Mouse (Mus musculus): ENCODE measurements at regions not wholly inside any gene's neighbourhood (a gene's known extent, or its start where the extent isn't known, plus 50 kb on each side); places are given as distances from the start of the nearest gene placed in this dataset.
"Not testable (repeated sequence)": the region's sequence is repeated elsewhere in the genome, so short reads cannot be mapped to it uniquely, and the experiment has no call there.

- H3K27ac ChIP-seq (ENCODE audit: low read depth, low read length) = no peak overlapping the region
- ATAC-seq (replicated peaks; ENCODE audit: low FRiP score) (no peak), DNase-seq (ENCODE audit: low spot score) (no peak)
- no peak overlapping the region for H3K4me2 ChIP-seq
- no peaks in the 10 kb centered on the region for H3K36me3 ChIP-seq (ENCODE audit: control insufficient read depth, insufficient read depth, low read length)
- no peaks in the 10 kb centered on the region for H3K4me1 ChIP-seq (replicated peaks; ENCODE audit: control insufficient read depth, insufficient read depth, low read length)
- no peak overlapping the region for H3K4me3 ChIP-seq (ENCODE audit: low read depth, low read length)
- no peaks in the 10 kb centered on the region for H3K27me3 ChIP-seq (replicated peaks; ENCODE audit: control insufficient read depth, insufficient read depth, low read length)
- no peaks in the 10 kb centered on the region for H3K9me3 ChIP-seq (ENCODE audit: control insufficient read depth, low read length)
- H3K9ac ChIP-seq (ENCODE audit: low read depth, low read length) = no peak overlapping the region
- WGBS = 61% methylated on average over 2 of the region's 2 CpGs
These were observed 298.5 kb upstream of the Meis2 start for GRCm38 (mm10) chr2:116364136-116364535.

- no peak overlapping the region for H3K9ac ChIP-seq (ENCODE audit: low read depth, low read length)
- 51% methylated on average over 1 of the region's 1 CpGs for WGBS
- ATAC-seq (replicated peaks; ENCODE audit: low FRiP score) = no peak
- H3K9me3 ChIP-seq (ENCODE audit: control insufficient read depth, low read length) = no peaks in the 10 kb centered on the region
- DNase-seq (ENCODE audit: low spot score) = no peak
- no peak overlapping the region for H3K27ac ChIP-seq (ENCODE audit: low read depth, low read length)
- no peak overlapping the region for H3K4me3 ChIP-seq (ENCODE audit: low read depth, low read length)
- H3K27me3 ChIP-seq (replicated peaks; ENCODE audit: control insufficient read depth, insufficient read depth, low read length) = no peaks in the 10 kb centered on the region
- H3K4me1 ChIP-seq (replicated peaks; ENCODE audit: control insufficient read depth, insufficient read depth, low read length) = no peaks in the 10 kb centered on the region
- no peaks in the 10 kb centered on the region for H3K36me3 ChIP-seq (ENCODE audit: control insufficient read depth, insufficient read depth, low read length)
- no peak overlapping the region for H3K4me2 ChIP-seq
These were observed 292.5 kb upstream of the Meis2 start for GRCm38 (mm10) chr2:116358145-116358544.

- WGBS = 68% methylated on average over 1 of the region's 1 CpGs
- H3K9ac ChIP-seq (ENCODE audit: low read depth, low read length) = no peak overlapping the region
These were observed 282.9 kb upstream of the Meis2 start for GRCm38 (mm10) chr2:116348530-116348914.

GRCm38 (mm10) chr2:116347827-116348529 is 282.3 kb upstream of the Meis2 start:
- WGBS = 75% methylated on average over 3 of the region's 3 CpGs
- Histone ChIP-seq H3K27me3 (replicated peaks; ENCODE audit: control insufficient read depth, insufficient read depth, low read length) (no peaks in the 10 kb centered on the region), H3K4me2 (no peak overlapping the region), H3K27ac (ENCODE audit: low read depth, low read length) (no peak overlapping the region), H3K9me3 (ENCODE audit: control insufficient read depth, low read length) (no peaks in the 10 kb centered on the region), H3K4me3 (ENCODE audit: low read depth, low read length) (no peak overlapping the region), H3K9ac (ENCODE audit: low read depth, low read length) (no peak overlapping the region), H3K4me1 (replicated peaks; ENCODE audit: control insufficient read depth, insufficient read depth, low read length) (no peaks in the 10 kb centered on the region), H3K36me3 (ENCODE audit: control insufficient read depth, insufficient read depth, low read length) (no peaks in the 10 kb centered on the region)
- no peak for ATAC-seq (replicated peaks; ENCODE audit: low FRiP score)
- no peak for DNase-seq (ENCODE audit: low spot score)

More at GRCm38 (mm10) chr2:116348530-116348914, 282.9 kb upstream of the Meis2 start:
- Histone ChIP-seq H3K9me3 (ENCODE audit: control insufficient read depth, low read length) (no peaks in the 10 kb centered on the region), H3K4me3 (ENCODE audit: low read depth, low read length) (no peak overlapping the region), H3K4me1 (replicated peaks; ENCODE audit: control insufficient read depth, insufficient read depth, low read length) (no peaks in the 10 kb centered on the region), H3K36me3 (ENCODE audit: control insufficient read depth, insufficient read depth, low read length) (no peaks in the 10 kb centered on the region), H3K27me3 (replicated peaks; ENCODE audit: control insufficient read depth, insufficient read depth, low read length) (no peaks in the 10 kb centered on the region), H3K27ac (ENCODE audit: low read depth, low read length) (no peak overlapping the region), H3K4me2 (no peak overlapping the region)
- ATAC-seq (replicated peaks; ENCODE audit: low FRiP score) (no peak), DNase-seq (ENCODE audit: low spot score) (no peak)

GRCm38 (mm10) chr2:116331801-116332200 is 266.2 kb upstream of the Meis2 start:
- Histone ChIP-seq H3K27ac (ENCODE audit: low read depth, low read length) (no peak overlapping the region), H3K9ac (ENCODE audit: low read depth, low read length) (no peak overlapping the region), H3K4me2 (no peak overlapping the region), H3K4me3 (ENCODE audit: low read depth, low read length) (no peak overlapping the region), H3K36me3 (ENCODE audit: control insufficient read depth, insufficient read depth, low read length) (no peaks in the 10 kb centered on the region), H3K4me1 (replicated peaks; ENCODE audit: control insufficient read depth, insufficient read depth, low read length) (no peaks in the 10 kb centered on the region), H3K9me3 (ENCODE audit: control insufficient read depth, low read length) (no peaks in the 10 kb centered on the region), H3K27me3 (replicated peaks; ENCODE audit: control insufficient read depth, insufficient read depth, low read length) (no peaks in the 10 kb centered on the region)
- 74% methylated on average over 3 of the region's 3 CpGs for WGBS
- ATAC-seq (replicated peaks; ENCODE audit: low FRiP score) = no peak
- DNase-seq (ENCODE audit: low spot score) = no peak

- Histone ChIP-seq H3K27ac (ENCODE audit: low read depth, low read length) (no peak overlapping the region), H3K4me3 (ENCODE audit: low read depth, low read length) (no peak overlapping the region), H3K9ac (ENCODE audit: low read depth, low read length) (no peak overlapping the region), H3K4me1 (replicated peaks; ENCODE audit: control insufficient read depth, insufficient read depth, low read length) (no peaks in the 10 kb centered on the region), H3K36me3 (ENCODE audit: control insufficient read depth, insufficient read depth, low read length) (no peaks in the 10 kb centered on the region), H3K4me2 (no peak overlapping the region), H3K9me3 (ENCODE audit: control insufficient read depth, low read length) (no peaks in the 10 kb centered on the region), H3K27me3 (replicated peaks; ENCODE audit: control insufficient read depth, insufficient read depth, low read length) (no peaks in the 10 kb centered on the region)
- 82% methylated on average over 14 of the region's 14 CpGs for WGBS
- ATAC-seq (replicated peaks; ENCODE audit: low FRiP score) (no peak), DNase-seq (ENCODE audit: low spot score) (no peak)
These were observed 256.6 kb upstream of the Meis2 start for GRCm38 (mm10) chr2:116322039-116322770.

GRCm38 (mm10) chr2:116299551-116299950 is 233.9 kb upstream of the Meis2 start:
- DNase-seq (ENCODE audit: low spot score) = no peak
- Histone ChIP-seq H3K9me3 (ENCODE audit: control insufficient read depth, low read length) (no peaks in the 10 kb centered on the region), H3K36me3 (ENCODE audit: control insufficient read depth, insufficient read depth, low read length) (no peaks in the 10 kb centered on the region), H3K4me2 (no peak overlapping the region), H3K4me1 (replicated peaks; ENCODE audit: control insufficient read depth, insufficient read depth, low read length) (no peaks in the 10 kb centered on the region), H3K27me3 (replicated peaks; ENCODE audit: control insufficient read depth, insufficient read depth, low read length) (no peaks in the 10 kb centered on the region), H3K9ac (ENCODE audit: low read depth, low read length) (no peak overlapping the region), H3K27ac (ENCODE audit: low read depth, low read length) (no peak overlapping the region), H3K4me3 (ENCODE audit: low read depth, low read length) (no peak overlapping the region)
- ATAC-seq (replicated peaks; ENCODE audit: low FRiP score) = no peak
- WGBS = 70% methylated on average over 1 of the region's 1 CpGs

GRCm38 (mm10) chr2:116289886-116290285 is 224.2 kb upstream of the Meis2 start:
- Histone ChIP-seq H3K27me3 (replicated peaks; ENCODE audit: control insufficient read depth, insufficient read depth, low read length) (no peaks in the 10 kb centered on the region), H3K9me3 (ENCODE audit: control insufficient read depth, low read length) (no peaks in the 10 kb centered on the region), H3K27ac (ENCODE audit: low read depth, low read length) (no peak overlapping the region), H3K4me3 (ENCODE audit: low read depth, low read length) (no peak overlapping the region), H3K36me3 (ENCODE audit: control insufficient read depth, insufficient read depth, low read length) (no peaks in the 10 kb centered on the region), H3K4me2 (no peak overlapping the region), H3K4me1 (replicated peaks; ENCODE audit: control insufficient read depth, insufficient read depth, low read length) (no peaks in the 10 kb centered on the region), H3K9ac (ENCODE audit: low read depth, low read length) (no peak overlapping the region)
- no peak for DNase-seq (ENCODE audit: low spot score)
- WGBS = 80% methylated on average over 7 of the region's 7 CpGs
- no peak for ATAC-seq (replicated peaks; ENCODE audit: low FRiP score)

- H3K36me3 ChIP-seq (ENCODE audit: control insufficient read depth, insufficient read depth, low read length); H3K9ac ChIP-seq (ENCODE audit: low read depth, low read length); H3K27me3 ChIP-seq (replicated peaks; ENCODE audit: control insufficient read depth, insufficient read depth, low read length); H3K4me1 ChIP-seq (replicated peaks; ENCODE audit: control insufficient read depth, insufficient read depth, low read length); H3K4me3 ChIP-seq (ENCODE audit: low read depth, low read length); ATAC-seq (replicated peaks; ENCODE audit: low FRiP score); H3K4me2 ChIP-seq; H3K27ac ChIP-seq (ENCODE audit: low read depth, low read length); H3K9me3 ChIP-seq (ENCODE audit: control insufficient read depth, low read length); DNase-seq (ENCODE audit: low spot score): not testable (repeated sequence)
- 69% methylated on average over 3 of the region's 3 CpGs for WGBS
These were observed 177.6 kb upstream of the Meis2 start for GRCm38 (mm10) chr2:116243191-116243590.
